ENCODE assay signal across 6 mouse cellular contexts in the genomic region with DNA sequence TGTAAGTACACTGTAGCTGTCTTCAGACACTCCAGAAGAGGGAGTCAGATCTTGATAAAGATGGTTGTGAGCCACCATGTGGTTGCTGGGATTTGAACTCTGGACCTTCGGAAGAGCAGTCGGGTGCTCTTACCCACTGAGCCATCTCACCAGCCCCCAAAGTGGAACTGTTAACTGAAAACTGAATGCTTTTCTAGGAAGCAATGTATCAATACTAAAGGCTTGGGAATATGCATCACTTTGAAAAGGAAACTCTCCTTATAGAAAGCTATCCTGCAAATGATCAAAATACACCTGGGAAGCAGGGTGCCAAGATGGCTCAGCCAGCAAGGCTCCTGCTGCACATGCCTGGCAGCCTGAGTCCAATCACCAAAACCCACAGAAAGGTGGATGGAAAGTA. TPM values are rescaled to one million over a fixed set of nuclear protein-coding genes. Genes with fewer than 3 reads are reported as not detected.
DNase-seq lines count a peak whose midpoint lies in the region; ATAC-seq and TF ChIP-seq lines count a peak whose summit lies in the region.
"Not testable (repeated sequence)": the region's sequence is repeated elsewhere in the genome, so short reads cannot be mapped to it uniquely, and the experiment has no call there.

No protein-coding gene starts in this region.

- DNase-seq in 3134 (ENCODE audit: extremely low read depth, insufficient read length, low spot score), result peak; percentile 2
- peak; percentile 7 for DNase-seq in CD4-positive, CD25-positive, alpha-beta regulatory T cell, adult 2 months (ENCODE audit: low read depth, low spot score)
- peak; percentile 2 for DNase-seq in brain, adult 2 months (ENCODE audit: low read depth, low spot score)
- DNase-seq in forebrain, postnatal 0 days, result peak; percentile 6
- DNase-seq in midbrain, embryonic 11.5 days (ENCODE audit: low spot score, missing footprints), result peak; percentile 41
- peak; percentile 50 for DNase-seq in splenic B cell, adult 2 months (ENCODE audit: low read depth, low spot score)

- H3K4me2 ChIP-seq in forebrain, postnatal 0 days (ENCODE audit: low read depth); midbrain, embryonic 11.5 days: not testable (repeated sequence)

- not testable (repeated sequence) for H3K4me3 ChIP-seq in forebrain, postnatal 0 days (ENCODE audit: low read depth, low read length); midbrain, embryonic 11.5 days (ENCODE audit: low read depth, low read length)

- H3K4me1 ChIP-seq in forebrain, postnatal 0 days (ENCODE audit: insufficient read depth); midbrain, embryonic 11.5 days (ENCODE audit: control insufficient read depth, insufficient read depth, low read length): not testable (repeated sequence)

- H3K27ac ChIP-seq in forebrain, postnatal 0 days (ENCODE audit: low read depth, low read length); midbrain, embryonic 11.5 days (ENCODE audit: low read depth, low read length): not testable (repeated sequence)

- WGBS in forebrain, postnatal 0 days, result 100% methylated on average over 2 of the region's 2 CpGs
- 97% methylated on average over 2 of the region's 2 CpGs for WGBS in midbrain, embryonic 11.5 days

- H3K36me3 ChIP-seq in forebrain, postnatal 0 days (ENCODE audit: insufficient read depth); midbrain, embryonic 11.5 days (ENCODE audit: control insufficient read depth, insufficient read depth, low read length); splenic B cell, adult 2 months (ENCODE audit: control insufficient read depth, insufficient read depth, low read length, poor library complexity, severe bottlenecking): not testable (repeated sequence)

- not testable (repeated sequence) for TF ChIP-seq CTCF in forebrain, postnatal 0 days (IDR thresholded peaks at IDR 0.05; ENCODE audit: low read depth)

- H3K9ac ChIP-seq in forebrain, postnatal 0 days; midbrain, embryonic 11.5 days (ENCODE audit: low read length): not testable (repeated sequence)

- not testable (repeated sequence) for ATAC-seq in forebrain, postnatal 0 days; midbrain, embryonic 11.5 days (ENCODE audit: low FRiP score)

- not testable (repeated sequence) for H3K9me3 ChIP-seq in forebrain, postnatal 0 days (ENCODE audit: low read length); midbrain, embryonic 11.5 days (ENCODE audit: control insufficient read depth, low read length)

- not testable (repeated sequence) for H3K27me3 ChIP-seq in forebrain, postnatal 0 days (ENCODE audit: insufficient read depth, low read length); midbrain, embryonic 11.5 days (ENCODE audit: control insufficient read depth, insufficient read depth, low read length); splenic B cell, adult 2 months (ENCODE audit: control insufficient read depth, insufficient read depth, low read length, poor library complexity, severe bottlenecking)

RNA-seq across cellular contexts. Expression of gene Ezh2, which starts 7.8 kb away (rescaled TPM):
- total RNA-seq in forebrain, postnatal 0 days (2014; rRNA removed), result 50.0 and 60.1 TPM in 2 replicates
- 37.7 and 41.5 TPM in 2 replicates for polyA plus RNA-seq in forebrain, postnatal 0 days (2015; fragmentation: Nextera tagmentation; extraction: Ambion mirVana)
- polyA plus RNA-seq in midbrain, embryonic 11.5 days (2014; fragmentation: Nextera tagmentation; extraction: Ambion mirVana), result 192 and 200 TPM in 2 replicates
